Mouse (Mus musculus) stomach, postnatal 0 days (tissue): ENCODE data around the gene Gpnmb. TPM values are rescaled to one million over a fixed set of nuclear protein-coding genes. Genes with fewer than 3 reads are reported as not detected.
A peak's percentile ranks its signal among the peaks of the same experiment; 100 is the strongest.

Experiments
- ATAC-seq: fragments of 200-750 bp; cut with Nextera tagmentation; 2 replicates; pipeline ENCODE4 v1.8.0; 2017; ENCODE audit not compliant: low FRiP score, low TSS enrichment
- DNase-seq: peaks from one replicate; pipeline ENCODE4 v3.0.0-alpha.2; 2016; ENCODE audit warnings: low spot score
- H3K27ac ChIP-seq: fragments of 300-500 bp; sonication (generic); replicated peaks from 2 replicates; pipeline ENCODE4 v1.5.1; 2014; ENCODE audit warnings: mild to moderate bottlenecking, control low read depth
- H3K27me3 ChIP-seq: fragments of 300-500 bp; sonication (generic); 2 replicates; pipeline ENCODE4 v1.6.1; 2014; ENCODE audit warnings: low read length; ENCODE audit not compliant: control insufficient read depth, insufficient read depth
- H3K36me3 ChIP-seq: fragments of 300-500 bp; sonication (generic); 2 replicates; pipeline ENCODE4 v1.6.1; 2014; ENCODE audit warnings: low read length, mixed read lengths; ENCODE audit not compliant: control insufficient read depth, insufficient read depth
- H3K4me1 ChIP-seq: fragments of 300-500 bp; sonication (generic); replicated peaks from 2 replicates; pipeline ENCODE4 v1.6.1; 2014; ENCODE audit warnings: antibody characterized with exemption; ENCODE audit not compliant: control insufficient read depth, insufficient read depth
- H3K4me2 ChIP-seq: fragments of 300-500 bp; sonication (generic); replicated peaks from 2 replicates; pipeline ENCODE4 v1.6.1; 2014; ENCODE audit warnings: low read depth, mild to moderate bottlenecking, control low read depth, moderate library complexity
- H3K4me3 ChIP-seq: fragments of 300-500 bp; sonication (generic); 2 replicates; pipeline ENCODE4 v1.5.1; 2014; ENCODE audit warnings: low read depth, low read length, control low read depth
- H3K9ac ChIP-seq: fragments of 300-500 bp; sonication (generic); 2 replicates; pipeline ENCODE4 v1.6.1; 2014; ENCODE audit warnings: mild to moderate bottlenecking, low read length, control low read depth, mixed read lengths
- H3K9me3 ChIP-seq: fragments of 300-500 bp; sonication (generic); 2 replicates; pipeline ENCODE4 v1.6.1; 2016; ENCODE audit warnings: low read length; ENCODE audit not compliant: control insufficient read depth
- CTCF ChIP-seq: IDR thresholded peaks from 2 replicates; pipeline ENCODE4 v1.5.1; 2016; ENCODE audit warnings: antibody characterized with exemption, low read depth, mild to moderate bottlenecking, moderate library complexity
- EP300 ChIP-seq: optimal IDR thresholded peaks from 2 replicates; pipeline ENCODE3; 2016; ENCODE audit warnings: antibody characterized with exemption
- WGBS: fragments of 180-500 bp; shearing (Covaris S2); extraction: QIAGEN DNeasy Blood & Tissue Kit; methylation state at CpG from one replicate; pipeline ENCODE4 v1.1.7; 2014; 5-methylcytosine and 5-hydroxymethylcytosine counted together
- polyA plus RNA-seq: library from polyadenylated mRNA; unstranded; fragments of >200 nt; fragmentation: Nextera tagmentation; extraction: Ambion mirVana; gene quantifications from 2 replicates; pipeline ENCODE4 v1.2.1, GENCODE M21; 2015

Gene Gpnmb
- 2.1 and 3.9 TPM in 2 replicates for polyA plus RNA-seq

GRCm38 (mm10) chr6:49036275-49037267 is at the start of gene Gpnmb:
Gene Gpnmb, plus strand, starts transcription at chr6:49036546.
- H3K27me3 ChIP-seq = no peaks in the 10 kb centered on the region
- TF ChIP-seq EP300 = no peak
- TF ChIP-seq CTCF = 0 out of 2 replicates have a peak, but pooled peaks have one; percentile 6
- H3K9me3 ChIP-seq = no peaks in the 10 kb centered on the region
- H3K36me3 ChIP-seq = no peaks in the 10 kb centered on the region
- WGBS = 37% methylated on average over 28 of the region's 28 CpGs
- H3K4me1 ChIP-seq = no peaks in the 10 kb centered on the region
- ATAC-seq (no peak), DNase-seq (no peak)
- no peak within 1 kb of the TSS for H3K4me3 ChIP-seq
- H3K9ac ChIP-seq = no peak within 1 kb of the TSS
- peak within 1 kb of the TSS; percentile 29 for H3K4me2 ChIP-seq
- no peak within 1 kb of the TSS for H3K27ac ChIP-seq

- H3K9me3 ChIP-seq = no peaks in the 10 kb centered on the region
- 89% methylated on average over 5 of the region's 5 CpGs for WGBS
- DNase-seq (no peak), ATAC-seq (no peak)
- H3K4me3 ChIP-seq = no peak overlapping the region
- no peak overlapping the region for H3K4me2 ChIP-seq
- no peak overlapping the region for H3K27ac ChIP-seq
- H3K9ac ChIP-seq = no peak overlapping the region
- no peaks in the 10 kb centered on the region for H3K36me3 ChIP-seq
- TF ChIP-seq EP300 = no peak
- H3K27me3 ChIP-seq = no peaks in the 10 kb centered on the region
- H3K4me1 ChIP-seq = no peaks in the 10 kb centered on the region
Observed at GRCm38 (mm10) chr6:48989971-48990370, 46.4 kb upstream of the Gpnmb start.

GRCm38 (mm10) chr6:48991991-48992390 is 44.4 kb upstream of the Gpnmb start:
- 67% methylated on average over 4 of the region's 4 CpGs for WGBS
- H3K27ac ChIP-seq = no peak overlapping the region
- no peak overlapping the region for H3K9ac ChIP-seq
- H3K9me3 ChIP-seq = no peaks in the 10 kb centered on the region
- no peaks in the 10 kb centered on the region for H3K4me1 ChIP-seq
- TF ChIP-seq EP300 = no peak
- TF ChIP-seq CTCF = no peak
- H3K4me3 ChIP-seq = no peak overlapping the region
- no peaks in the 10 kb centered on the region for H3K27me3 ChIP-seq
- H3K36me3 ChIP-seq = no peaks in the 10 kb centered on the region
- DNase-seq (no peak), ATAC-seq (no peak)
- no peak overlapping the region for H3K4me2 ChIP-seq

GRCm38 (mm10) chr6:48998186-48998585 is 38.2 kb upstream of the Gpnmb start:
- Histone ChIP-seq H3K4me2 (no peak overlapping the region), H3K4me3 (no peak overlapping the region), H3K36me3 (no peaks in the 10 kb centered on the region), H3K9me3 (no peaks in the 10 kb centered on the region), H3K27ac (no peak overlapping the region), H3K4me1 (no peaks in the 10 kb centered on the region), H3K9ac (no peak overlapping the region), H3K27me3 (no peaks in the 10 kb centered on the region)
- TF ChIP-seq EP300 (no peak), CTCF (no peak)
- DNase-seq (no peak), ATAC-seq (no peak)
- WGBS = 47% methylated on average over 6 of the region's 6 CpGs

- no peak overlapping the region for H3K4me2 ChIP-seq
- WGBS = 82% methylated on average over 4 of the region's 4 CpGs
- H3K4me3 ChIP-seq = no peak overlapping the region
- no peak for ATAC-seq
- H3K27ac ChIP-seq = no peak overlapping the region
- H3K36me3 ChIP-seq = no peaks in the 10 kb centered on the region
- TF ChIP-seq CTCF (no peak), EP300 (no peak)
- no peaks in the 10 kb centered on the region for H3K9me3 ChIP-seq
- no peak for DNase-seq
- no peak overlapping the region for H3K9ac ChIP-seq
- no peaks in the 10 kb centered on the region for H3K27me3 ChIP-seq
- no peaks in the 10 kb centered on the region for H3K4me1 ChIP-seq
Observed at GRCm38 (mm10) chr6:48998796-48999195, 37.5 kb upstream of the Gpnmb start.

- H3K27ac ChIP-seq = no peak overlapping the region
- no peaks in the 10 kb centered on the region for H3K9me3 ChIP-seq
- H3K27me3 ChIP-seq = no peaks in the 10 kb centered on the region
- no peak overlapping the region for H3K4me3 ChIP-seq
- TF ChIP-seq EP300 (no peak), CTCF (peak; percentile 66)
- DNase-seq (peak; percentile 52), ATAC-seq (no peak)
- no peaks in the 10 kb centered on the region for H3K36me3 ChIP-seq
- no peaks in the 10 kb centered on the region for H3K4me1 ChIP-seq
- no peak overlapping the region for H3K9ac ChIP-seq
- H3K4me2 ChIP-seq = no peak overlapping the region
- 26% methylated on average over 4 of the region's 4 CpGs for WGBS
Observed at GRCm38 (mm10) chr6:49003381-49003780, 33.0 kb upstream of the Gpnmb start.
